Mouse (Mus musculus) MEL (cell line): Measurements from ENCODE around the gene Gm48551. TPM values are rescaled to one million over a fixed set of nuclear protein-coding genes. Genes with fewer than 3 reads are reported as not detected.

Experiments used
- DNase-seq: peaks from one replicate; pipeline ENCODE4 v3.0.0; 2011; ENCODE audit warnings: low read depth, low spot score
- H3K27ac ChIP-seq: 2 replicates; pipeline ENCODE4 v1.5.1; 2012; ENCODE audit warnings: low read depth, mild to moderate bottlenecking, control low read depth, low read length, moderate library complexity; ENCODE audit not compliant: control insufficient read depth
- H3K27me3 ChIP-seq, 2 experiments: fragments of 150-350 bp in 1 of 2; sonication (generic) in 1 of 2; 2 replicates each; pipeline ENCODE4 v1.6.1; 2012; ENCODE audit warnings: low read length in 2 of 2, mild to moderate bottlenecking in 2 of 2, improper control_type of control experiment in 1 of 2, moderate library complexity in 1 of 2; ENCODE audit not compliant: insufficient read depth in 2 of 2, control insufficient read depth in 1 of 2
- H3K36me3 ChIP-seq, 2 experiments: 2 replicates each; pipeline ENCODE4 v1.6.1; 2012 to 2014; ENCODE audit warnings: low read length in 2 of 2, improper control_type of control experiment in 1 of 2, inconsistent platforms in 1 of 2, mild to moderate bottlenecking in 1 of 2; ENCODE audit not compliant: insufficient read depth in 2 of 2, control insufficient read depth in 1 of 2
- H3K4me1 ChIP-seq, 2 experiments: fragments of 150-350 bp in 1 of 2; sonication (generic) in 1 of 2; 2 replicates each; pipeline ENCODE4 v1.6.1; 2012; ENCODE audit warnings: low read length in 2 of 2, improper control_type of control experiment in 1 of 2, mild to moderate bottlenecking in 1 of 2; ENCODE audit not compliant: insufficient read depth in 2 of 2, control insufficient read depth in 1 of 2
- H3K4me3 ChIP-seq, 2 experiments: fragments of 150-350 bp in 1 of 2; sonication (generic) in 1 of 2; 2 replicates each; pipeline ENCODE4 v1.5.1; 2012; ENCODE audit warnings: low read depth in 2 of 2, low read length in 2 of 2, mild to moderate bottlenecking in 2 of 2, moderate library complexity in 2 of 2, control low read depth in 1 of 2, improper control_type of control experiment in 1 of 2; ENCODE audit not compliant: control insufficient read depth in 1 of 2, insufficient read depth in 1 of 2
- H3K79me2 ChIP-seq: 2 replicates; pipeline ENCODE4 v1.6.1; 2012; ENCODE audit warnings: mild to moderate bottlenecking, low read length, moderate library complexity; ENCODE audit not compliant: control insufficient read depth, poor library complexity, insufficient read depth
- H3K9ac ChIP-seq: 2 replicates; pipeline ENCODE4 v1.6.1; 2012; ENCODE audit warnings: low read depth, mild to moderate bottlenecking, control low read depth, low read length, moderate library complexity; ENCODE audit not compliant: control insufficient read depth, poor library complexity, severe bottlenecking
- H3K9me3 ChIP-seq: fragments of 150-350 bp; sonication (generic); replicated peaks from 2 replicates; pipeline ENCODE4 v1.6.1; 2012; ENCODE audit warnings: mild to moderate bottlenecking, low read length, improper control_type of control experiment, moderate library complexity; ENCODE audit not compliant: insufficient read depth
- CTCF ChIP-seq, 3 experiments: IDR thresholded peaks in 2 of 3; conservative IDR thresholded peaks in 1 of 3; 2 replicates each; pipeline ENCODE4 v1.5.1; 2011 to 2012; ENCODE audit warnings: low read length in 3 of 3, low read depth in 2 of 3, mild to moderate bottlenecking in 2 of 3, improper control_type of control experiment in 1 of 3, inconsistent platforms in 1 of 3, mixed read lengths in 1 of 3, moderate library complexity in 1 of 3; ENCODE audit not compliant: control insufficient read depth in 1 of 3, insufficient read depth in 1 of 3, poor library complexity in 1 of 3, severe bottlenecking in 1 of 3
- MAFK ChIP-seq: IDR thresholded peaks from 2 replicates; pipeline ENCODE4 v1.6.1; 2011; ENCODE audit warnings: low read depth, mild to moderate bottlenecking, low read length, improper control_type of control experiment, borderline replicate concordance
- MAX ChIP-seq: IDR thresholded peaks from 2 replicates; pipeline ENCODE4 v1.6.1; 2011; ENCODE audit warnings: low read length, improper control_type of control experiment
- MAZ ChIP-seq: IDR thresholded peaks from 2 replicates; pipeline ENCODE4 v1.6.1; 2012; ENCODE audit warnings: low read depth, mild to moderate bottlenecking, inconsistent platforms, low read length, improper control_type of control experiment
- MEF2A ChIP-seq: IDR thresholded peaks from 2 replicates; pipeline ENCODE4 v1.6.1; 2014; ENCODE audit warnings: low read depth, mild to moderate bottlenecking, inconsistent platforms, low read length, improper control_type of control experiment; ENCODE audit not compliant: poor library complexity, insufficient replicate concordance, severe bottlenecking; ENCODE audit errors: extremely low read depth
- MYC ChIP-seq: IDR thresholded peaks from 2 replicates; pipeline ENCODE4 v1.6.1; 2011; ENCODE audit warnings: low read depth, mild to moderate bottlenecking, low read length, improper control_type of control experiment, moderate library complexity
- NRF1 ChIP-seq: IDR thresholded peaks from 2 replicates; pipeline ENCODE4 v1.6.1; 2014; ENCODE audit warnings: low read depth, mild to moderate bottlenecking, inconsistent platforms, low read length, improper control_type of control experiment, moderate library complexity; ENCODE audit not compliant: poor library complexity, insufficient read depth, severe bottlenecking
- POLR2A ChIP-seq, 2 experiments: IDR thresholded peaks; 2 replicates each; pipeline ENCODE4 v1.6.1; 2011 to 2012; ENCODE audit warnings: low read length in 2 of 2, mild to moderate bottlenecking in 2 of 2, control low read depth in 1 of 2, improper control_type of control experiment in 1 of 2, low read depth in 1 of 2, moderate library complexity in 1 of 2; ENCODE audit not compliant: control insufficient read depth in 1 of 2, insufficient read depth in 1 of 2, poor library complexity in 1 of 2
- POLR2AphosphoS5 ChIP-seq: IDR thresholded peaks from 2 replicates; pipeline ENCODE4 v1.6.1; 2012; ENCODE audit warnings: low read depth, borderline replicate concordance, mild to moderate bottlenecking, inconsistent platforms, low read length, moderate library complexity, mixed read lengths
- RAD21 ChIP-seq: IDR thresholded peaks from 2 replicates; pipeline ENCODE4 v1.6.1; 2011; ENCODE audit warnings: mild to moderate bottlenecking, low read depth, low read length, improper control_type of control experiment
- RCOR1 ChIP-seq: IDR thresholded peaks from 2 replicates; pipeline ENCODE4 v1.6.1; 2012; ENCODE audit warnings: low read depth, mild to moderate bottlenecking, inconsistent platforms, low read length, improper control_type of control experiment
- SMC3 ChIP-seq: IDR thresholded peaks from 2 replicates; pipeline ENCODE4 v1.6.1; 2011; ENCODE audit warnings: low read depth, low read length, improper control_type of control experiment
- TAL1 ChIP-seq: IDR thresholded peaks from 2 replicates; pipeline ENCODE4 v1.6.1; 2012; ENCODE audit warnings: mild to moderate bottlenecking, inconsistent platforms, low read length, moderate library complexity, mixed read lengths
- USF1 ChIP-seq: IDR thresholded peaks from 2 replicates; pipeline ENCODE4 v1.6.1; 2014; ENCODE audit warnings: low read depth, mild to moderate bottlenecking, inconsistent platforms, low read length, improper control_type of control experiment, moderate library complexity
- USF2 ChIP-seq, 2 experiments: IDR thresholded peaks; 2 replicates each; pipeline ENCODE4 v1.6.1; 2011 to 2012; ENCODE audit warnings: improper control_type of control experiment in 2 of 2, low read length in 2 of 2, borderline replicate concordance in 1 of 2, inconsistent platforms in 1 of 2, low read depth in 1 of 2, mild to moderate bottlenecking in 1 of 2; ENCODE audit not compliant: insufficient read depth in 1 of 2
- ZKSCAN1 ChIP-seq: IDR thresholded peaks from 2 replicates; pipeline ENCODE4 v1.6.1; 2012; ENCODE audit warnings: low read depth, mild to moderate bottlenecking, inconsistent platforms, low read length, improper control_type of control experiment, moderate library complexity
- polyA plus RNA-seq, 2 experiments: library from polyadenylated mRNA; stranded (reverse) in 1 of 2; unstranded in 1 of 2; fragments of >175 nt in 1 of 2; fragments of >200 nt in 1 of 2; gene quantifications; 2 replicates each; pipeline versions ENCODE4 v1.2.1 to v1.2.4; 2012; ENCODE audit warnings: low replicate concordance in 2 of 2, low read depth in 1 of 2; ENCODE audit not compliant: insufficient read length in 2 of 2, insufficient read depth in 1 of 2, missing spikeins in 1 of 2
- total RNA-seq: library from RNA; depleted of rRNA; stranded (reverse); fragments of 300-350 nt; gene quantifications from 2 replicates; pipeline ENCODE4 v1.2.3, GENCODE M21; 2012

Gene Gm48551
- total and polyA plus RNA-seq, 3 experiments: 0.62 to 2.6 TPM; not detected in 1

DNA sequence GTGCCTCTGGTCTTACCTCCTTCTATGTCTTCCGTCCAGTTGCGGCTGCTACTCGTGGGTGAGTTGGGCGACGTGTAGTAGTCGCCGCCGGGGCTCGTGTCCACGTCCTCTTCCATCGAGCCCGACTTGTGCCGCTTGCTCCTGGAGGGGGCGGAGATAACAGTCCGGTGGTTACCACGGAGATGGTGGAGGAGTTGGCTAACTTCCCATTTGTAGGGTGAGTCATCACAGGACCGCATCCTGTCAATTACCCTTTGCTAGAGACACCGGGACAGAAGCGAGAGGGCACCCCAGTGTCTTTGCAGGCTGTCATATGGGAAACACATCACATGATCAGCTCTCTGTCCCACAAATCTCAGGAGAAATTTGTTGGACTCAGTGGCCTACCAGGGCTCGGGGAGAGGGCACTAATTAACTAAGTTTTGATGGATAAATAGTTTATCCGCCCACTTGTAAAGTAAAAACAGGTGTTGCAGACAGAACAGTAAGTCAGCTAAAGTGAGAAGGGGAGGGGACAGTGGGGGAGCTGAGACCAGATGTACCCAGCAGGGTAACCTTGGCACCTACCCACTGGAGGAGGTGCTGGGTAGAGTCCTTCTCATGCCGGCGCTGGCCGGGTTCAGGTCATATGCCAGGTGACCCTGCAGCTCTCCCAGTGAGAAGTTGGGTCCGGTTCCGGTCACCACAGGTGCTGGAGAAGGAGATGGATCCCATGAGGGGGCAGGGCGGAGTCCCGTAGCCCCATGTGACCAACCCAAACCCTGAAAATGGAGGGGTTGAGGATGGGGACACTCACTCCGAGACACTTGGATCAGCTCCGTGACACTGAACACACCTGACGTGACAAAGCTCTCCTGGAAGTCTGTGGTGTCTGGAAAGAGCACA, 23.5 kb downstream of the Gm48551 start (continued):
- peak in 1 of 2 experiments; percentile 84; a peak in 2 of 4 replicates for TF ChIP-seq USF2 (IDR thresholded peaks at IDR 0.05; ENCODE audit: borderline replicate concordance in 1 of 2, insufficient read depth in 1 of 2, low read depth in 1 of 2, low read length in 2 of 2)
- no peak for TF ChIP-seq POLR2A (IDR thresholded peaks at IDR 0.05; ENCODE audit: control insufficient read depth in 1 of 2, insufficient read depth in 1 of 2, low read depth in 1 of 2, low read length in 2 of 2, poor library complexity in 1 of 2)
- TF ChIP-seq NRF1: no peak
- no peak for TF ChIP-seq MAFK
- no peak for TF ChIP-seq RCOR1
- no peak for TF ChIP-seq MAX

- H3K36me3 ChIP-seq: peaks cover 0 to 16% of the 10 kb centered on the region in 2 experiments; a peak in 2 of 4 replicates
- TF ChIP-seq ZKSCAN1 (no peak), MAZ (no peak), TAL1 (no peak), USF1 (0 out of 2 replicates have a peak, but pooled peaks have one; percentile 14), MYC (no peak)
- no peaks in the 10 kb centered on the region for H3K9me3 ChIP-seq
- H3K79me2 ChIP-seq: no peaks in the 10 kb centered on the region
- H3K9ac ChIP-seq: no peak overlapping the region
- H3K27me3 ChIP-seq: no peaks in the 10 kb centered on the region
- peaks cover 3 to 29% of the 10 kb centered on the region in 2 experiments; a peak in 3 of 4 replicates for H3K4me1 ChIP-seq
- DNase-seq: no peak
- no peak overlapping the region for H3K4me3 ChIP-seq
- H3K27ac ChIP-seq: no peak overlapping the region
Observed at GRCm38 (mm10) chr10:81408424-81408729, 24.1 kb downstream of the Gm48551 start.

DNA sequence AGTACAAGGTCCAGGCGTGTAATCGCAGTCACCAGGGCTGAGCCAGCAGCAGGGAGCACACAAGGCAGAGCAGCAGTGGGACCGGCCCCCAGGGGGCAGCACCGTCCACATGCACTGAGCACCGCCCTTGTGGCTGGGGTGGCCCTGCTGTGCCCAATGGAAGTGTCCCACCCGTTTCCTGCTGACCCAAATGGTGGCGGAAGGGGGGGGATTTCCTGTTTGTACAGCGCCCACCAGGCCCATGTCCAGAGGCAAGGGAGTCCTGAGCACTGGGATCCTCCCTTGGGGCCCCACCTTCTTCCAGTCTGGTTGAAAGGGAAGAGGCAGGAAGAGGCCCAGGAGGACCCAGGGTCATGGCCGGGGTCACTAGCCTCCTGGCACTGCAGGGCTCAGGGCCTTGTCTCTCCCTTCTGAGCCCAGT, 24.6 kb downstream of the Gm48551 start:
- no peak overlapping the region for H3K9ac ChIP-seq
- peaks cover 3 to 29% of the 10 kb centered on the region in 2 experiments; a peak in 3 of 4 replicates for H3K4me1 ChIP-seq
- H3K79me2 ChIP-seq: no peaks in the 10 kb centered on the region
- H3K36me3 ChIP-seq: peaks cover 0 to 16% of the 10 kb centered on the region in 2 experiments; a peak in 2 of 4 replicates
- H3K27ac ChIP-seq: no peak overlapping the region
- DNase-seq: peak; percentile 74
- no peaks in the 10 kb centered on the region for H3K27me3 ChIP-seq
- H3K4me3 ChIP-seq: no peak overlapping the region
- TF ChIP-seq RAD21 (peak; percentile 23), POLR2AphosphoS5 (no peak), SMC3 (peak; percentile 68), MEF2A (no peak), CTCF (IDR thresholded peaks at IDR 0.05 in 2 of 3, conservative IDR thresholded peaks at IDR 0.05 in 1 of 3; ENCODE audit: control insufficient read depth in 1 of 3, insufficient read depth in 1 of 3, low read depth in 2 of 3, low read length in 3 of 3, poor library complexity in 1 of 3, severe bottlenecking in 1 of 3) (peak; percentile 76 to 91 (median 76))
- no peaks in the 10 kb centered on the region for H3K9me3 ChIP-seq
